Mouse (Mus musculus): ENCODE measurements around the gene 1600014C23Rik. TPM values are rescaled to one million over a fixed set of nuclear protein-coding genes. Genes with fewer than 3 reads are reported as not detected.

1600014C23Rik gene
- total RNA-seq (2014; rRNA removed) (not detected in 2 replicates), polyA plus RNA-seq (2015; fragmentation: Nextera tagmentation; extraction: Ambion mirVana) (not detected in 2 replicates)

DNA sequence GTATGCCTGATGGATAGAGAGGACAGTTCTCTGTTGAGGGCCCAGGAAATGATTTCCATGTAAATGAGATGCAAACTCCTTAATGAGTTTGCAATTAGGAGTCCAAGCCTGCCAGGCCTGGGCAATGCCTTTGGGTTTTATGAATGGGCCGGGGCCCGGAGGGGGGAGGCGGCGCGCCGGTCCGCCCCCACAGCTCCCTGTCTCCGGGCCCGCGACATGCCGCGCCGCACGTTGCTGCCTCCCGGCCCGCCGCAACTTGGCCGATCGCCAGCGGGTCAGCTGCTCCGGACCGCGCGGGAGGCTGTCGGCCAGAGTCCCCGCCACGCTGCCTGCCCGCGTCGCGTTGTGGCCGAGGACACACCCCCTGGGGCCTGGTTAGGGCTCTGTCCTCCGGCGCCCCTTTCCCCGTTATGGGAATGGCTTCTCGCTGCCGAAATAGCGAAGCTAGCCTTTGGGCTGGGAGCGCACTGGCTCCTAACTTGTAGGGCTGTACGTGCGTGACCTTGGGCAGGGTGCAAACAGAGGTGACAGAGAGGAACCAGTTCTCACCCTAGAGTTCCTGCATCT, at the start of gene 1600014C23Rik:
Gene 1600014C23Rik (minus strand): TSS at position 110 of the 567 bp plus-strand sequence.
- H3K4me3 ChIP-seq (ENCODE audit: low read depth, low read length) = peak within 1 kb of the TSS; percentile 36
- H3K36me3 ChIP-seq (ENCODE audit: insufficient read depth) = no peaks in the 10 kb centered on the region
- peak within 1 kb of the TSS; percentile 91 for H3K4me2 ChIP-seq (ENCODE audit: low read depth)
- under 1% methylated on average over 41 of the region's 41 CpGs for WGBS
- no peaks in the 10 kb centered on the region for H3K27me3 ChIP-seq (ENCODE audit: insufficient read depth, low read length)
- peak; percentile 79 for DNase-seq
- H3K9me3 ChIP-seq (ENCODE audit: low read length) = no peaks in the 10 kb centered on the region
- H3K9ac ChIP-seq = peak within 1 kb of the TSS; percentile 51
- peaks cover 28% of the 10 kb centered on the region for H3K4me1 ChIP-seq (ENCODE audit: insufficient read depth)
- peak; percentile 44 for ATAC-seq
- peak within 1 kb of the TSS; percentile 29; the same call in 1 of the 2 replicates for H3K27ac ChIP-seq (ENCODE audit: low read depth, low read length)
- TF ChIP-seq CTCF (IDR thresholded peaks at IDR 0.05; ENCODE audit: low read depth) = 0 out of 2 replicates have a peak, but pooled peaks have one; percentile 3

DNA sequence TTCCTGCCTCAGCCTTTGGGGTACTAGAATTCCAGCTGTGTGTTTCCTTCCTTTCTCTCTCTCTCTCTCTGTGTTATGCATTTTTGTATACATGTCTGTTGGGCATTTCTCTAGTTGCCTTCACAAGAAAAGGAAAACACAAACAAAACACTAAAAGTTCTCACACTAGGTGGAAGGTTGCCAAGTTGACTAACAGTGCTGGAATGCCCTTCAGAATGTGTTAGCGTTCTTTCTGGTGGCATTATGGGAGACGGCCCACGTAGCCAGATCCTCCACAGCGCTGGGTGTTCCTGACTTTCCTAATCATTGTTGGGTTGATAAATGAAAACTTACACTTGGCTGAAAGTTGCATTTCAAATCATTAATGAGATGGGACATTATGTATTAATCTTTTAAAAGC, 44.8 kb upstream of the 1600014C23Rik start:
- no peaks in the 10 kb centered on the region for H3K27me3 ChIP-seq (ENCODE audit: insufficient read depth, low read length)
- no peaks in the 10 kb centered on the region for H3K4me1 ChIP-seq (ENCODE audit: insufficient read depth)
- H3K27ac ChIP-seq (ENCODE audit: low read depth, low read length) = no peak overlapping the region
- H3K9me3 ChIP-seq (ENCODE audit: low read length) = no peaks in the 10 kb centered on the region
- 71% methylated on average over 4 of the region's 4 CpGs for WGBS
- no peak overlapping the region for H3K9ac ChIP-seq
- ATAC-seq (no peak), DNase-seq (no peak)
- no peak for TF ChIP-seq CTCF (IDR thresholded peaks at IDR 0.05; ENCODE audit: low read depth)
- H3K4me2 ChIP-seq (ENCODE audit: low read depth) = no peak overlapping the region
- no peak overlapping the region for H3K4me3 ChIP-seq (ENCODE audit: low read depth, low read length)
- no peaks in the 10 kb centered on the region for H3K36me3 ChIP-seq (ENCODE audit: insufficient read depth)

DNA sequence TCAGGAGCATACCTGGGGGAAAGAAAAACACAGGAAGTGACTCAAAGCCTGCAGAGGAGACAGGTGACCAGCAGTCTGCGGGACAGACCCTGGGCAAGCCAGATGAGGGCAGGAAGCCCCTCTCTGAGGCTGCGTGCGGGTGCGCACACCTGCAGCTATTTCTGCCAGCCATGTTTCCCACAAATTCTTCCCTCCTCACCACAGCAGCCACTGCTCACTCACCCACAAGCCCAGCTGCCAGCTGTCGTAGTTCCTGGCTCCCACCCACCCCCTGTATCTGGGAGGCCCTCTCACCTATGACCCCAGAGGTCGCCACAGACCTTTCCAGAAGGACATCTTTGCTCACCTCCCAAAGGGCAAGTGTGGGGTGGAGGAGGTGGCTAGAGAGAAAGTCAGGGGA, 43.8 kb upstream of the 1600014C23Rik start:
- ATAC-seq (no peak), DNase-seq (no peak)
- Histone ChIP-seq H3K9me3 (ENCODE audit: low read length) (no peaks in the 10 kb centered on the region), H3K36me3 (ENCODE audit: insufficient read depth) (no peaks in the 10 kb centered on the region), H3K27me3 (ENCODE audit: insufficient read depth, low read length) (no peaks in the 10 kb centered on the region), H3K27ac (ENCODE audit: low read depth, low read length) (no peak overlapping the region), H3K4me2 (ENCODE audit: low read depth) (no peak overlapping the region), H3K4me3 (ENCODE audit: low read depth, low read length) (no peak overlapping the region), H3K9ac (no peak overlapping the region), H3K4me1 (ENCODE audit: insufficient read depth) (no peaks in the 10 kb centered on the region)
- whole genome bisulfite sequencing = 87% methylated on average over 6 of the region's 6 CpGs
- TF ChIP-seq CTCF (IDR thresholded peaks at IDR 0.05; ENCODE audit: low read depth) = no peak

DNA sequence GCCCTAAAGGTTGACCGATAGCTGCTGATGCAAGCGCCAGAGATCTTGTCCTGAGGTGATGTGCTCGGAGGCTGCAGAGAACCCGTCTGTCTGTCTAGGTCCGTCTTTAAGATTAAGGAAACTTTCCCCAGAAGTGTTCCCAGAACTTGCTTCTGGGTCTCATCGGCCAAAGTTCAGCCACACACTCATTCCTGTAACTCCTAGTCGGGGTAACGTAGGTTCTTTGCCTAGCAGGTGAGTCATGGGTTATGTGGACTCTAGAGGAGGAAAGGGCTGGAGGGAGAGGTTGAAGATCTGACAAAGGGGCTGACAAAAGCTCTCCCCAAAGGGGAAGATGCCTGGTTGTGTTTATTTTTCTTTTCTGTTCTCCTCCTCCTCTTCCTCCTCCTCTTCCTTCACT, 42.5 kb upstream of the 1600014C23Rik start:
- TF ChIP-seq CTCF (IDR thresholded peaks at IDR 0.05; ENCODE audit: low read depth) = no peak
- Histone ChIP-seq H3K27me3 (ENCODE audit: insufficient read depth, low read length) (no peaks in the 10 kb centered on the region), H3K4me3 (ENCODE audit: low read depth, low read length) (no peak overlapping the region), H3K9me3 (ENCODE audit: low read length) (no peaks in the 10 kb centered on the region), H3K4me2 (ENCODE audit: low read depth) (no peak overlapping the region), H3K4me1 (ENCODE audit: insufficient read depth) (no peaks in the 10 kb centered on the region), H3K9ac (no peak overlapping the region), H3K36me3 (ENCODE audit: insufficient read depth) (no peaks in the 10 kb centered on the region), H3K27ac (ENCODE audit: low read depth, low read length) (no peak overlapping the region)
- WGBS = 97% methylated on average over 8 of the region's 8 CpGs
- no peak for DNase-seq
- no peak for ATAC-seq

DNA sequence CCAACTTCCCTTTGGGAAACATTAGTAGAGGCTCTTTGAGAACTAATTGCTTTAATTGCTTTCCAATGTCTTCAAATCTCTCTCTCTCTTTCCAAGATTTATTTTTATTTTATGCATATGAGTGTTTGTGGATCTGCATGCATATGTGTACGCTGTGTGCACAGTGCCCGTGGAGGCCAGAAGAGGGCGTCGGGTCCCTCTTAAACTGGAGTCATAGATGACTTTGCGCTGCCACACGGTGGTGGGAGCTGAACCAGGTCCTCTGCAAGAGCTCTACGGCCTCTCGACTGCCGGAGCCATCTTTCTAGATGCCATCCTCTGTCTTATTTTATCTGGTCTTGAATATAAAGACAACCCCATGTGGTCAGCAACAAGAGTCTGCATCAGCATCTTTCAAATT, 41.8 kb upstream of the 1600014C23Rik start:
- Histone ChIP-seq H3K27me3 (ENCODE audit: insufficient read depth, low read length) (no peaks in the 10 kb centered on the region), H3K4me1 (ENCODE audit: insufficient read depth) (no peaks in the 10 kb centered on the region), H3K4me3 (ENCODE audit: low read depth, low read length) (no peak overlapping the region), H3K9ac (no peak overlapping the region), H3K4me2 (ENCODE audit: low read depth) (no peak overlapping the region), H3K36me3 (ENCODE audit: insufficient read depth) (no peaks in the 10 kb centered on the region), H3K27ac (ENCODE audit: low read depth, low read length) (no peak overlapping the region), H3K9me3 (ENCODE audit: low read length) (no peaks in the 10 kb centered on the region)
- DNase-seq = no peak
- 90% methylated on average over 9 of the region's 9 CpGs for WGBS
- no peak for ATAC-seq
- TF ChIP-seq CTCF (IDR thresholded peaks at IDR 0.05; ENCODE audit: low read depth) = peak; percentile 36

DNA sequence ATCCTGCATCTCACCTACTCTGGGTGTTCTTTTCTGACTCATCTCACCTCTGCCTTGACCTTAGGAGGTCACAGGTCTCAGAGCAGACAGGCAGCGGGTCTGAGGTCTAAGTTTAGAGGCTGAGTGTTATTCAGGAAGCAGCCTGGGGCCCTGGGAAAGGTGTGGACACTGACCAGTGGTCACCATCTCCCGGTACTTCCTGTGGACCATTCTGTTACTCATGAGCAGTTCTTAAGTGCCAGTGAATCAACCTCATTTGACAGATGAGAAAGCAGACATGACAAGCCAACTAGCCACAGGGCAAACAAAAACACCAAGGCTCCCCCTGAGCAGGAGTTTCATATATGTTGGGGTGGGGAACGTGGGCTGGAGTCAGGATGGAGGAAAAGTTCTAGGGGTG, 38.9 kb upstream of the 1600014C23Rik start:
- Histone ChIP-seq H3K4me3 (ENCODE audit: low read depth, low read length) (no peak overlapping the region), H3K27ac (ENCODE audit: low read depth, low read length) (no peak overlapping the region), H3K9ac (no peak overlapping the region), H3K4me2 (ENCODE audit: low read depth) (no peak overlapping the region), H3K4me1 (ENCODE audit: insufficient read depth) (no peaks in the 10 kb centered on the region), H3K9me3 (ENCODE audit: low read length) (no peaks in the 10 kb centered on the region), H3K27me3 (ENCODE audit: insufficient read depth, low read length) (no peaks in the 10 kb centered on the region), H3K36me3 (ENCODE audit: insufficient read depth) (no peaks in the 10 kb centered on the region)
- TF ChIP-seq CTCF (IDR thresholded peaks at IDR 0.05; ENCODE audit: low read depth) = no peak
- 82% methylated on average over 3 of the region's 3 CpGs for WGBS
- no peak for DNase-seq
- no peak for ATAC-seq

DNA sequence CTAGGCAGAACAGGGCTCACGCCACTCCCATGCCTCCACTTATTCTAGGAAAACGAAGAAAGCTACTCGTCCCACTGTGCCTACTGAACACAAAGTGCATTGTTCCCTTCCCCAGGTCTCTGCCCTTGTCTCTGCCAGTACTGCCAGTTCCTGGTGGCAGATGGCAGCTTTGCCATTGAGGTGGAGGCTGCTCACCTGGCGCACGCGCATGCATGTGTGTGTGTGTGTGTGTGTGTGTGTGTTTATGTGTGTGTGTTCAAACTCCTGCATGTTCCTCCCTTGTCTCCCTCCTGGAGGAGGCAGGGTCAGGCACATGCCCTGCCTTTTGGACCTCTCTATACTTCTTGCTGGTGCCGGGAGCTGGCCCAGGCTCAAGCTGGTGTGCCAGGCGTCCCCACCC, 38.5 kb upstream of the 1600014C23Rik start:
- TF ChIP-seq CTCF (IDR thresholded peaks at IDR 0.05; ENCODE audit: low read depth) = no peak
- Histone ChIP-seq H3K36me3 (ENCODE audit: insufficient read depth) (no peaks in the 10 kb centered on the region), H3K4me1 (ENCODE audit: insufficient read depth) (peaks cover 3% of the 10 kb centered on the region; the same call in 1 of the 2 replicates), H3K27ac (ENCODE audit: low read depth, low read length) (no peak overlapping the region), H3K4me3 (ENCODE audit: low read depth, low read length) (no peak overlapping the region), H3K9me3 (ENCODE audit: low read length) (no peaks in the 10 kb centered on the region), H3K9ac (no peak overlapping the region), H3K4me2 (ENCODE audit: low read depth) (no peak overlapping the region), H3K27me3 (ENCODE audit: insufficient read depth, low read length) (no peaks in the 10 kb centered on the region)
- WGBS = 84% methylated on average over 8 of the region's 8 CpGs
- ATAC-seq (no peak), DNase-seq (no peak)

Measured in forebrain, postnatal 0 days (tissue).